Mouse (Mus musculus) bone marrow, adult 2 months (tissue): ENCODE measurements around the gene Fap.

Experiments used
- CTCF ChIP-seq: fragments of 200-500 bp; IDR thresholded peaks from 2 replicates; pipeline ENCODE4 v1.5.1; 2011; ENCODE audit warnings: low read length, control low read depth; ENCODE audit not compliant: control insufficient read depth, insufficient read depth
- POLR2A ChIP-seq: fragments of 200-500 bp; IDR thresholded peaks from 2 replicates; pipeline ENCODE4 v1.6.1; 2011; ENCODE audit warnings: low read depth, mild to moderate bottlenecking, control low read depth, low read length, borderline replicate concordance; ENCODE audit not compliant: control insufficient read depth

DNA sequence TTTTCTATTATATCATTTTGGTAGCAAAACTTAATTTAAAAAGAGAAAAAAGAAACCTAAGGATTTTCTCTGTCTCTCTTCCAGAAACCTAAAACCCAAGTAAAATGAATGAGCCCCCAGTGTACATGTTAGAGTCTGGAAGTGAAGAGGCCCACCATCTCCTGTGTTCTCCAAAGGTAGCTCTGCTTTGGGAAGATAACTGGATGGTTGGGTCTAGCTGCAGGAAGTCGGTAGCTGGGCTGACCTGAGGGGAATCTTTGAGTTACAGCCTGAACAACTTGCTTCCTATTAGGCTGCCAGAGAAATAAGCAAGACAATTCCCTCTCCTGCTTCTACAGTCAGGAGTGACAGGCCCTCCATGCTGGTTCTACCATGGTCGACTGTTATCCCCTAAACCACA lies 45.8 kb upstream of the Fap start:
- TF ChIP-seq CTCF (no peak), POLR2A (no peak)
